Mouse (Mus musculus): ENCODE results near the gene Odf3. TPM values are rescaled to one million over a fixed set of nuclear protein-coding genes. Genes with fewer than 3 reads are reported as not detected.

Odf3 gene
- not detected in 2 replicates for total RNA-seq (2014; rRNA removed)
- not detected in 2 replicates for polyA plus RNA-seq (2012; rRNA removed)

DNA sequence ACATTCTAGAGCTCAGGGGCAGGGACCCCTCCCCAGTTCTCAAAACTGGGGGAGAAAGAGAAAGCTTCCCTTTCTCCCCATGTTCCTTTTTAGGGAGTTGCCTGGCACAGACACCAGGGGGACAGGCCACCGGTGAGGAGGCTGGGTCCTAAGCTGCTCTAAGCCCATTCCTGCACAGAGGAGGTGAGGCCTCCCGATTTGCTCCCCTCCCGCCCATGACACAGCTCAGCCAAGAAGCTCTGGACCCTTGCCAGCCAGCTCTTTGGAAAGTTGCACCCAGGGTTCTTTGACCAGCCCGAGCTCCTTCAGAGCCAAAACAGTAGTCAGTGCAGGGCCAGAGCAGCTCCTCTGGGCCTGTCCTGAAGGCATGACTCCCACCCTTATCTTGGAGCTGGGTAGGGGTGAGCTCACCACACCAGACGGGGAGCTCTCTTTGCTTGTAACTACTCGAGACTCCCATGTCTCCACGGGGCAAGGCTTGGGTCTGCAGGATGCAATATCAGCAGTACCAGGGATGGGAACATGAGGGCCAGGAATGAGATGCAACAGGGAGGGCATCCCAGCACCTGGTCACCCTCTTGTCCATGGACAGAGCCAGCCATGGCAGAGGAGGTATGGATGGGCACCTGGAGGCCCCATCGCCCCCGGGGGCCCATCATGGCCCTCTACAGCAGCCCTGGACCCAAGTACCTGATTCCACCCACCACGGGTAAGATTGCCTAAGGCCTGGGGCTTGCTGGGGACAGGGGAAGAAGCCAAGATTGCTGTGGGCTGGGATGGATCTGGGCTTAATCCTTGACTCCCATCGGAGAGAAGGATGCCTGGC is at the start of gene Odf3:
Gene Odf3, plus strand, starts transcription at position 51 of the 826 bp plus-strand sequence.
- H3K4me3 ChIP-seq (ENCODE audit: insufficient read depth, low read depth, low read length) = no peak within 1 kb of the TSS
- peaks cover 3% of the 10 kb centered on the region; the same call in 1 of the 2 replicates for H3K36me3 ChIP-seq (ENCODE audit: control insufficient read depth, insufficient read depth, low read length)
- no peak within 1 kb of the TSS for H3K9ac ChIP-seq (ENCODE audit: low read depth, low read length)
- no peak within 1 kb of the TSS for H3K27ac ChIP-seq (replicated peaks; ENCODE audit: insufficient read depth, low read depth, low read length)
- TF ChIP-seq CTCF (IDR thresholded peaks at IDR 0.05; ENCODE audit: low read depth, low read length) (no peak), POLR2A (IDR thresholded peaks at IDR 0.05; ENCODE audit: extremely low read depth, insufficient read depth, low read length) (no peak)
- WGBS = 56% methylated on average over 11 of the region's 11 CpGs
- H3K4me1 ChIP-seq (ENCODE audit: control insufficient read depth, insufficient read depth, low read length) = peaks cover 28% of the 10 kb centered on the region
- no peak for DNase-seq (ENCODE audit: extremely low read depth, low read depth, low spot score)
- no peaks in the 10 kb centered on the region for H3K27me3 ChIP-seq (ENCODE audit: control insufficient read depth, insufficient read depth, low read length)
- peaks cover 6% of the 10 kb centered on the region; the same call in 1 of the 2 replicates for H3K79me2 ChIP-seq (ENCODE audit: control insufficient read depth, insufficient read depth, low read length)

DNA sequence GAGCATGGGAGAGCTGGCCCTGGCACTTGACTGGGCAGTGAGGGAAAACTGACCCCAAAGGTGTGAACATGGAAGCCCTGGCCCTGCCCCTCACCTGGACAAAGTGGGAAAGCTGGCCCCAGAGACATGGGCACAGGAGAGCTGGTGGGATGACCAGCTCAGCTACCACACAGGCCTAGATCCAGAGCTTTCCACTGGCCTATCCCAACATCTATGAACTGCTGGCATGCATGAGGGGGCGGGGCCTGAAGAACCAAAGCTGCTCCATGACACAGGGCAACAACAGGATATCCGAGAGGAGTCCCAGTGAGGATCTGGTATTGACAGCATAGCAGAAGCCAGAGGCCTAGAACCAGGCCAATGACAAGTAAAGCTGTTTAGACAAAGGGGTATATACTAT is 49.4 kb upstream of the Odf3 start:
- H3K9ac ChIP-seq (ENCODE audit: low read depth, low read length) = no peak overlapping the region
- H3K27me3 ChIP-seq (ENCODE audit: control insufficient read depth, insufficient read depth, low read length) = peaks cover 8% of the 10 kb centered on the region; the same call in 1 of the 2 replicates
- no peak for TF ChIP-seq POLR2A (IDR thresholded peaks at IDR 0.05; ENCODE audit: extremely low read depth, insufficient read depth, low read length)
- no peak for TF ChIP-seq CTCF (IDR thresholded peaks at IDR 0.05; ENCODE audit: low read depth, low read length)
- no peak overlapping the region for H3K4me3 ChIP-seq (ENCODE audit: insufficient read depth, low read depth, low read length)
- DNase-seq (ENCODE audit: extremely low read depth, low read depth, low spot score) = no peak
- peaks cover 8% of the 10 kb centered on the region; the same call in 1 of the 2 replicates for H3K4me1 ChIP-seq (ENCODE audit: control insufficient read depth, insufficient read depth, low read length)
- 75% methylated on average over 2 of the region's 2 CpGs for WGBS
- H3K79me2 ChIP-seq (ENCODE audit: control insufficient read depth, insufficient read depth, low read length) = no peaks in the 10 kb centered on the region
- no peak overlapping the region for H3K27ac ChIP-seq (replicated peaks; ENCODE audit: insufficient read depth, low read depth, low read length)
- no peaks in the 10 kb centered on the region for H3K36me3 ChIP-seq (ENCODE audit: control insufficient read depth, insufficient read depth, low read length)

DNA sequence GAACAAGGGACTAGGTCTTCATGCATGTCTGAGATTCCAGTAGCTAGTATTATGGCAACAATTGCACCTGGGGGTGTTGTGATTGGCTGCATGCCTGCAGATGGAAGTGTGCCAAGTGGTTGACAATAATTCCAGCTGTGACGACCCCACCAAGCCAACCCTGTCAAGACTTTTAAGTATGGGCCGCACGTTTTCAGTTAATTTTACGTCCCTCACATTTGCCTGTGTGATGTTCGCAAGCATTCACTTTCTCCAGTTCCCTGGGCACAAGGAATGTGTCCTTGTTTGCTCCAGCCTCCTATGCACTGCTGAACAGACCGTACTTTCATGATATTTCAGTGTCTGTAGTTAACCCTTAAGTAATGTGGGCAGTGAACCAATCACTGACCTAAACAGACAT is 45.0 kb upstream of the Odf3 start:
- Histone ChIP-seq H3K9ac (ENCODE audit: low read depth, low read length) (no peak overlapping the region), H3K27me3 (ENCODE audit: control insufficient read depth, insufficient read depth, low read length) (peaks cover 2% of the 10 kb centered on the region; the same call in 1 of the 2 replicates), H3K4me3 (ENCODE audit: insufficient read depth, low read depth, low read length) (no peak overlapping the region), H3K36me3 (ENCODE audit: control insufficient read depth, insufficient read depth, low read length) (no peaks in the 10 kb centered on the region), H3K79me2 (ENCODE audit: control insufficient read depth, insufficient read depth, low read length) (no peaks in the 10 kb centered on the region), H3K4me1 (ENCODE audit: control insufficient read depth, insufficient read depth, low read length) (no peaks in the 10 kb centered on the region; the same call in 1 of the 2 replicates), H3K27ac (replicated peaks; ENCODE audit: insufficient read depth, low read depth, low read length) (no peak overlapping the region)
- no peak for DNase-seq (ENCODE audit: extremely low read depth, low read depth, low spot score)
- WGBS = 81% methylated on average over 6 of the region's 6 CpGs
- TF ChIP-seq POLR2A (IDR thresholded peaks at IDR 0.05; ENCODE audit: extremely low read depth, insufficient read depth, low read length) (no peak), CTCF (IDR thresholded peaks at IDR 0.05; ENCODE audit: low read depth, low read length) (no peak)

DNA sequence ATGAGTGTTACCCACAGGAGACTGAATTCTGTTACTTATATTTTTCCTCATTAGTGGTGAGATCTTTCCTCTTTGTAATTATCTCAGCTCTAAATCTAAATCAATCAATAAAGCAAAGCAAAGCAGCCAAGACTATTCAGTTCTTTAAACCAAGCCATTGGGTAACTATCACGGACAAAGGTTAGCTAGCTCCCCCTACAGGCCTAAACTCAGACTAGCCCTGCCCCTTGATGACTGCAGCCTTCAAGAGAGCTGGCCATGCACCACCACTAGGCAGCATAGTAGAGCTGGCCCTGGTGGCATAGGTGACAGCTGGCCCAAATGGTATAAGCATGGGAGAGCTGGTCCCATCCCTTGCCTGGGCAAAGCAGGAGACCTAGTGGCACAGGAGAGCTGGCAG is 41.9 kb upstream of the Odf3 start:
- Histone ChIP-seq H3K4me1 (ENCODE audit: control insufficient read depth, insufficient read depth, low read length) (no peaks in the 10 kb centered on the region; the same call in 1 of the 2 replicates), H3K79me2 (ENCODE audit: control insufficient read depth, insufficient read depth, low read length) (no peaks in the 10 kb centered on the region), H3K9ac (ENCODE audit: low read depth, low read length) (no peak overlapping the region), H3K27ac (replicated peaks; ENCODE audit: insufficient read depth, low read depth, low read length) (no peak overlapping the region), H3K4me3 (ENCODE audit: insufficient read depth, low read depth, low read length) (no peak overlapping the region), H3K27me3 (ENCODE audit: control insufficient read depth, insufficient read depth, low read length) (no peaks in the 10 kb centered on the region), H3K36me3 (ENCODE audit: control insufficient read depth, insufficient read depth, low read length) (no peaks in the 10 kb centered on the region)
- 7% methylated on average over 1 of the region's 1 CpGs for WGBS
- no peak for TF ChIP-seq POLR2A (IDR thresholded peaks at IDR 0.05; ENCODE audit: extremely low read depth, insufficient read depth, low read length)
- peak; percentile 94 for TF ChIP-seq CTCF (IDR thresholded peaks at IDR 0.05; ENCODE audit: low read depth, low read length)
- DNase-seq (ENCODE audit: extremely low read depth, low read depth, low spot score) = peak; percentile 90

DNA sequence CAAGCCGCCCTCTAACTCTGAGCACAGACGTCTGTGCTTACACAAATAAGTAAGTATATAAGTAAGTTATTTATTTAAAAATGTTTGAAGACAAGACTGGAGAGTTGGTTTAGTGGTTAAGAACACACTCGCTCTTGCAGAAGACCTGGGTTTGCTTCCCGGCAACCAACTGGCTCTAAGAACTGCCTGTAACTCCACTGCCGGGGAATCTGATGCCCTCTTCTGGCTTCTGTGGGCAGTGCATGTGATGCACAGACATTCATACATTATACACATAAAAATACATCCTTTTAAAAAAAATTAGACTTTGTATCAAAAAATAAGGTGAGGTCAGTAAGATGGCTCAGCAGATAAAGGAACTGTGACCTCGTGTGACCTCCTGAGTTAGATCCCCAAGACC is 37.1 kb upstream of the Odf3 start:
- peaks cover 10% of the 10 kb centered on the region; the same call in 1 of the 2 replicates for H3K36me3 ChIP-seq (ENCODE audit: control insufficient read depth, insufficient read depth, low read length)
- no peaks in the 10 kb centered on the region; the same call in 1 of the 2 replicates for H3K4me1 ChIP-seq (ENCODE audit: control insufficient read depth, insufficient read depth, low read length)
- no peaks in the 10 kb centered on the region; the same call in 1 of the 2 replicates for H3K27me3 ChIP-seq (ENCODE audit: control insufficient read depth, insufficient read depth, low read length)
- H3K9ac ChIP-seq (ENCODE audit: low read depth, low read length) = no peak overlapping the region
- DNase-seq (ENCODE audit: extremely low read depth, low read depth, low spot score) = no peak
- 88% methylated on average over 6 of the region's 6 CpGs for whole genome bisulfite sequencing
- peak; percentile 46; the same call in 1 of the 2 replicates for TF ChIP-seq CTCF (IDR thresholded peaks at IDR 0.05; ENCODE audit: low read depth, low read length)
- no peak for TF ChIP-seq POLR2A (IDR thresholded peaks at IDR 0.05; ENCODE audit: extremely low read depth, insufficient read depth, low read length)
- H3K27ac ChIP-seq (replicated peaks; ENCODE audit: insufficient read depth, low read depth, low read length) = no peak overlapping the region
- no peaks in the 10 kb centered on the region for H3K79me2 ChIP-seq (ENCODE audit: control insufficient read depth, insufficient read depth, low read length)
- H3K4me3 ChIP-seq (ENCODE audit: insufficient read depth, low read depth, low read length) = no peak overlapping the region
